Mouse (Mus musculus) kidney, postnatal 4 days (tissue): Measurements from ENCODE around the gene Fas.
A peak's percentile ranks its signal among the peaks of the same experiment; 100 is the strongest.

Experiments
- DNase-seq, 2 experiments: peaks; one replicate each; pipeline ENCODE4 v3.0.0; 2021; ENCODE audit warnings: mixed read lengths in 2 of 2

The Fas gene

DNA sequence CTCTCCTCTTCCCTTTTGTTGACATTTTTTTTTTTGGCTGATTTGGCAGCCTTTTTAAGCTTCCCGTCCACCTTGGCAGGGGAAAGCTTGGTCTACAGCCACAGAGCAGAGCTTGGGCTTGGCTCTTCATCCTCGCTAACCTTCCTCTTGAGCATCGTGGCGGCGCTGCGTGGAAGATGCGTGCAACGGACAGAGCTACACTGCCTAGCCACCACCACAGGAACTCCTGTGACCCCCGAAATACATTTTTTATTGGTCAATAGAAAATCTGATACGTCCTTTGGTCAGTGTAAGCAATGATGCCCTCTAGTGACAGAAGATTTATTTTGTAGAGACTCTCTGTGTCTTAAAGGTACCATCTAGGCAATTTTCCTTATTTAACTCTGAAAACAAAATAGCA lies 6.1 kb upstream of the Fas start:
- peak in 1 of 2 experiments; percentile 9 for DNase-seq

DNA sequence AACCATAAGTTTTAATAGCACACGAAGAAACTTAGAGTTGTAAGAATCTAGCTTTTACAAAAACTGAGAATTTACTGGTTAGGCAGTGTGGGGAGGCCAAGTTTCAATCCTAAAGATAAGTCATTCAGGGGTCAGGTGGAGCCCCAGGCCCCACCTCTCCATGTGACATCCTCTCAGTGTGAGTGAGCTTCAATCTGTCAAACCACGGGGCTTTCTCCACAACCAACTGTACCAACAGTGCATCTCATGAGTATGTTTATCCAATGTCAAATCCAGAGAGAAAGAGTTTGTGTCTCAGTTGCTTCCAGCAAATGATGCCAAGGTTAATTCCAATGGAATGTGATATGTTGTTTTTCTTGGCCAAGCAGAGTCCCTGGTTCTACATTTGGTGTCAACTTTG lies 5.6 kb upstream of the Fas start:
- DNase-seq = no peak

GRCm38 (mm10) chr19:34287221-34287620 lies 3.2 kb upstream of the Fas start:
- DNase-seq = no peak

GRCm38 (mm10) chr19:34287656-34288415 lies 2.6 kb upstream of the Fas start:
- no peak for DNase-seq

- DNase-seq = no peak
These were observed 1.8 kb upstream of the Fas start for GRCm38 (mm10) chr19:34288696-34289095.

- peak in 1 of 2 experiments; percentile 25 for DNase-seq
These were observed 441 bp downstream of the Fas start for GRCm38 (mm10) chr19:34290872-34291341.

- peak in 1 of 2 experiments; percentile 19 for DNase-seq
These were observed 913 bp downstream of the Fas start for GRCm38 (mm10) chr19:34291379-34291778.

DNA sequence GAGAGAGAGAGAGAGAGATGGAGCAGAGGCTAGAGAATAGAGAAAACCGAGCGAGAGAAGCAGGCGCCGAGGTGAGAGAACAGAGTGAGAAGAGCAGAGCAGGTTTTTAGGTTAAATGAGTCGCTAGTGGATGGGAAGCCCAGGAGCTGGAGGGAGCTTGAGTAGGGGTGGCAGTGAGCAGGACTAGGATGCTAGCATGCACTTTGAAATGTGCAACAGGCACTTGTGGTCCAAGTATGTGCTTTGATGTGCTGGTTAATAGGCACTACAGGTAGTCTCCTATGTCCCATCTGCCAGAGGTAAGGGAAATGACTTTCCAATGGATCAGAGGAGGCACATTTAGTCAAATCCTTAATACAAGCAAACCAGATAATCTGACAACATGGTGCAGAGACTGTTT lies 1.5 kb downstream of the Fas start:
- no peak for DNase-seq

- DNase-seq = no peak
These were observed 2.2 kb downstream of the Fas start for GRCm38 (mm10) chr19:34292701-34293100.

GRCm38 (mm10) chr19:34293376-34293947 lies 3.0 kb downstream of the Fas start:
- DNase-seq = no peak

GRCm38 (mm10) chr19:34295442-34295841 lies 5.0 kb downstream of the Fas start:
- no peak for DNase-seq

DNA sequence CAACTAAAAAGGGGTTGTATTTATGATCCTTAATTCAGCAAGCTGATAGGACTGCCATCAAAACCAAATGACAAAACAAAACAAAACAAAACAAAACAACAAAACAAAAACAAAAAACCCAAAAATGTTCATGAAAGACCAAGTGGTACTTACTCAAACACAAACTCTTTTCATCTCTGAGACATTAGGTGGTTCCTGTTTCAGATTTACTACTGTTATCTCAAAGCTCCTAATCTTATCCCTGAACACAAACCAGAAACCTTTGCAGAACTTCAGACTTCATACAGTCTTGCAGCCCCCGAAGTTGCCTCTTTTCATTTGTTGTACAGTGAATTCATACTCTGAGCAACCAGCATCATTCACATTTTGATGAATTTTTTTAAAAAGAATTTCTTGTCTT lies 8.1 kb downstream of the Fas start:
- no peak for DNase-seq

- no peak for DNase-seq
These were observed 8.8 kb downstream of the Fas start for GRCm38 (mm10) chr19:34299229-34299628.

- no peak for DNase-seq
These were observed 10.0 kb downstream of the Fas start for GRCm38 (mm10) chr19:34300430-34300829.

GRCm38 (mm10) chr19:34304917-34305316 lies 14.5 kb downstream of the Fas start:
- DNase-seq = no peak

- DNase-seq = no peak
These were observed 16.3 kb downstream of the Fas start for GRCm38 (mm10) chr19:34306794-34307193.

DNA sequence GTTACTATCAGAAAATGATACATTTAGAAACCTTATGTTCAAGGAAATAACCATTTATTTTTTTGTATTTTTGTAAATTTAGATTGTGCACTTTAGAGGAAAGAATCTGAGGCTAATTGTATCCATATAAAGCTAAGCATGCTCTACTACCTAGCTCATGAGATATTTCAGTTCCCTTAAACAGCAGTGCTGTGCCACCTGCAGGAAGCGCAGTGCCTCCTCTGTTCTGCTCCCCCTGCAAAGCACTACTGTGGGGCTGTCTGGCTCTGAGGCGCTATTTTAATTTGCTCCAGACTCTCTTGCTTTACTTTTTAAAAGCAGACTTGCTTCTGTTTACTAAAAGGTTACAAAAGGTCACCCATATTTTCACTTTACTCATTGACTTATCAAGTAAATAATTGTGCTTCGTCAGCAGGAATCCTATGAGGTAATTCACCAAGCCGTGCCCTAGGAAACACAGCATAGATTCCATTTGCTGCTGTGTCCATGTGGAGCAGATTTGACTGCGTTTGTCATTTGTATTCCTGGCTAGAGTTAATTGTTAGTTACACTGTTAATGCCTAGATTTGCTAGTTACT lies 21.8 kb downstream of the Fas start:
- DNase-seq = no peak

- no peak for DNase-seq
These were observed 37.6 kb downstream of the Fas start for GRCm38 (mm10) chr19:34328051-34328450.

GRCm38 (mm10) chr19:34334300-34334699 lies 43.8 kb downstream of the Fas start:
- DNase-seq = peak; percentile 81 to 82

DNA sequence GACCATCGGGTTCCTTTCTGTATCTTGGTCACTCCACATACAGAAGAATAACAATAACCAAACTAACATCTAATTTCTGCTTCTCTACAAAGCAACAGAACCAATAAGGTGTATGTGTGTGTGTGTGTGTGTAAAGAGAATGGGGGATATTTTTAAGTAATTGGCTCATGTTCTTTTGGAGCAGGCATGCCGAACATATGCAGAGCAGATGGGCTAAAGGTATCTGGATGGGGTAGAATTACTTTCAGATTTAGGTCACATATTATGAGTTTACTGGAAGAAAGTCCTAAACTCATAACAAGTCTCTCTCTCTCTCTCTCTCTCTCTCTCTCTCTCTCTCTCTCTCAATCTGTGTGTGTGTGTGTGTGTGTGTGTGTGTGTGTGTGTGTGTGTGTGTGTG lies 54.2 kb downstream of the Fas start:
- no peak for DNase-seq

DNA sequence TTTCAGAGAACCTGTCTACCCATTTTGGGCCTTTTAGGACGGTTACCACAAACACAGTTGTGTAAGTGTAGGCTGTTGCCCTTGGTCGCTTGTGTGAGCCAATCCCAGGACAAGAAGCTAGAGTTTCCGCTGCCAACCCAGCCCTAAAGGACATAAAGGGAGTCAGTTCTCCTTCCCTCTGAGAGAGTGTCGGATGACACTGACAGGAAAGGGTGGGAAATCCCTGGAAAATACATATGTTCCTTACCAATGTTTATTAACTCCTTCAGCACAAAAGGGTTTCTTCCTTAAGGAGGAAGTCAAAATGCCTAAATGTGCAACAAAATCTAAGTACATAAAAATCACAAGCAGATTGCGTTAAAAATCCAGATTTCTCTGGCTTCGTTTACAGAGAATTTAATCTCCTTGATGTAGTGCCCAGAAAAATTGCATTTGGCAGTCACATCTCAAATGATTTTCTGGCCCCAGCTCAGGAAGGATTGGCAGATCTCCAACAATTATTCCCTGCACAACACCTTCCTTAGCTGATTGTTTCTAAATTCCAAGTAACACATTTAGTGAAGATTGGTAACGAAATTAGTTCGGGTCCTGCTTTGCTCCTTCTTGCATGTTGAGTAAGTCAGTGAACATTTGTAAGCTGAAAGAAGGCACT lies 55.3 kb downstream of the Fas start:
- peak in 1 of 2 experiments; percentile 12 for DNase-seq

DNA sequence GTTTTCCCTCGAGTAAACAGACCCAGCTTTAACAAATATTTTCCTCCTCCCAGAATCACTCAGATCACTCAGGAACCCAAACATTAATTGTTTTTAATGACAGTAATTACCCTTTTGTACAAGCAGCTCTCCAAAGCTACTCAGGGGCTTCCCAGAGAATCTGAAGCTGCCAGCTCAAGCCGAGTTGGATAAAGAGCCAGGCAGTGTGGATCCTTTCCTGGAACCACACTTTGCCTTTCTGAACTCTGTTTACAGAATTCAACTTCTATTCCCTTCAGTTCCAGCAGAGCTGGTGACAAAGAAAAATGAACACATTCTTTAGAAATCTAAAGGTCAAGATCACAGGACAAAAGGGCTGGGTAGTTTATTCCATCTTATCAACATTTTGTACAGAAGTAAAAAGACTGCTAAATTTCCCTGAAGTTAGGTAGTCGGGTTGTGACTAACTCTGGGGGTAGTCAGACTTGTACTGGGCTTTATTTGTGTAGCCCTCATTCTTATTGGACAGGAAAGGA lies 62.9 kb downstream of the Fas start:
- DNase-seq = peak in 1 of 2 experiments; percentile 9

DNA sequence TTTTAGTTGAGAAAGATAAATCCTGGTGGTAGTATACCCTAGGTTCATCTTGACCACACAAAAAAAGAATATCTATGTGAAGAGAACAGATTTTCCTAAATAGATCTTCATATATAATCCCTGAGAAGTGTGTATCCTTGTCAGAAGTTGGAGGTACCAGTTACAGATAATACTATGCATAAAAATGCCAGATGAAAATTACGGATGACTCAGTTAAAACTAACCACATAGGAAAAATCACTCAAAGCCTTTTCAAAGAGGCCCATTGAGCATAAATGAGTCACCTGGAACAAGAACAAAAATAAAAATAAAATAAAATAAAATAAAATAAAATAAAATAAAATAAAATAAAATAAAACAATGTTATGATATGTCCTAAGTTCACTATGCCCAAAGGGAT lies 72.2 kb downstream of the Fas start:
- DNase-seq = no peak
